Mouse (Mus musculus) midbrain, embryonic 11.5 days (tissue): ENCODE data around the gene Fubp1. TPM values are rescaled to one million over a fixed set of nuclear protein-coding genes. Genes with fewer than 3 reads are reported as not detected.
A peak's percentile ranks its signal among the peaks of the same experiment; 100 is the strongest.

ENCODE experiments used
- ATAC-seq: fragments of 200-750 bp; cut with Nextera tagmentation; 2 replicates; pipeline ENCODE4 v1.8.0; 2017; ENCODE audit warnings: moderate TSS enrichment, moderate library complexity; ENCODE audit not compliant: low FRiP score
- DNase-seq: peaks from one replicate; pipeline ENCODE4 v3.0.0; 2015; ENCODE audit warnings: low spot score; ENCODE audit errors: missing footprints
- H3K27ac ChIP-seq: fragments of 300-500 bp; sonication (generic); 2 replicates; pipeline ENCODE4 v1.5.1; 2014; ENCODE audit warnings: low read depth, low read length
- H3K27me3 ChIP-seq: fragments of 300-500 bp; sonication (generic); 2 replicates; pipeline ENCODE4 v1.6.1; 2014; ENCODE audit warnings: mild to moderate bottlenecking, low read length, moderate library complexity, mixed read lengths; ENCODE audit not compliant: control insufficient read depth, insufficient read depth
- H3K36me3 ChIP-seq: fragments of 300-500 bp; sonication (generic); 2 replicates; pipeline ENCODE4 v1.6.1; 2014; ENCODE audit warnings: mild to moderate bottlenecking, low read length, moderate library complexity, mixed read lengths; ENCODE audit not compliant: control insufficient read depth, insufficient read depth
- H3K4me1 ChIP-seq: fragments of 300-500 bp; sonication (generic); 2 replicates; pipeline ENCODE4 v1.6.1; 2014; ENCODE audit warnings: low read length; ENCODE audit not compliant: control insufficient read depth, insufficient read depth
- H3K4me2 ChIP-seq: fragments of 300-500 bp; sonication (generic); 2 replicates; pipeline ENCODE4 v1.6.1; 2014; ENCODE audit warnings: mild to moderate bottlenecking, moderate library complexity
- H3K4me3 ChIP-seq: fragments of 300-500 bp; sonication (generic); 2 replicates; pipeline ENCODE4 v1.5.1; 2014; ENCODE audit warnings: low read depth, low read length
- H3K9ac ChIP-seq: fragments of 300-500 bp; sonication (generic); 2 replicates; pipeline ENCODE4 v1.6.1; 2014; ENCODE audit warnings: low read length
- H3K9me3 ChIP-seq: fragments of 300-500 bp; sonication (generic); 2 replicates; pipeline ENCODE4 v1.6.1; 2016; ENCODE audit warnings: low read length; ENCODE audit not compliant: control insufficient read depth
- WGBS: fragments of 180-500 bp; shearing (Covaris S2); extraction: QIAGEN DNeasy Blood & Tissue Kit; methylation state at CpG from one replicate; pipeline ENCODE4 v1.1.7; 2014; 5-methylcytosine and 5-hydroxymethylcytosine counted together
- polyA plus RNA-seq: library from polyadenylated mRNA; unstranded; fragments of >200 nt; fragmentation: Nextera tagmentation; extraction: Ambion mirVana; gene quantifications from 2 replicates; pipeline ENCODE4 v1.2.1, GENCODE M21; 2014

The Fubp1 gene
- polyA plus RNA-seq, 1 experiment from 2014 or later, result 452 TPM

DNA sequence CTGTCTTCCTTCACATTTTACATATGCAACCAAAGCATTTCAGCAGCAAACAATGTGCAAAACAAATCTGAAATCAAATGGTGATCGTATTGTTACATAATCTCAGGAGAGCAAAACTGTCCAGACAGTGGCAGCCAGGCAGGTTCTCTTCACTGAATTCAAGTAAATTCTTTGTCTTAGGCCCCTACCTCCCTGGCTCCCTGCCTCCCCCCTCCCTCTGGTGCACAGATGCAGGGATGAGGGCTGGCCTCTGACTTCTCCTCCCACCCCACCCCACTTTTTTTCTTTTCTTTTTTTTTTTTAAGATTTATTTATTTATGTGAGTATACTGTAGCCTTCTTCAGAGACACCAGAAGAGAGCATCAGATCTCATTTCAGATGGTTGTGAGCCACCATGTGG lies 50.1 kb downstream of the Fubp1 start:
- no peaks in the 10 kb centered on the region for H3K9me3 ChIP-seq
- no peak overlapping the region for H3K4me2 ChIP-seq
- DNase-seq, result no peak
- H3K9ac ChIP-seq, result no peak overlapping the region
- H3K36me3 ChIP-seq, result no peaks in the 10 kb centered on the region
- 100% methylated on average over 1 of the region's 1 CpGs for WGBS
- no peak overlapping the region for H3K4me3 ChIP-seq
- no peak for ATAC-seq
- H3K4me1 ChIP-seq, result peaks cover 3% of the 10 kb centered on the region; the same call in 1 of the 2 replicates
- H3K27ac ChIP-seq, result no peak overlapping the region
- H3K27me3 ChIP-seq, result peaks cover 13% of the 10 kb centered on the region

DNA sequence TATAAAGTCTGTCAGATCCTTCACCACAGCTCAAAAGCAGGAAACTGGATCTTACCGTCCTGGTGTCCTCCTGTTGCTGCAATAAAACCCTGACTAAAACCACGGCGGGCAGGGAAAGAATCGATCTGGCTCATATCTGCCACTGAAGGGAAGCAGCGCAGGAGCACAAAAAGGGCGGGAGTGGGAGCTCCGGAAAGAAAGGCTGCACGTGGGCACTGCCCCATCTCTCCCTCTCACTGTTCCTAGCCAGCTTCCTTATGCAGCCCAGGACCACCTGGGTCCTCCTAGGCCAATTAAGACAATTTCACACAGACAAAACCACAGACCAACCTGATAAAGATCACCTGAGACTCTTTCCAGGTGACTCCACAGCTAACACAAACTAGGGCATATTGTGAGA lies 51.2 kb downstream of the Fubp1 start:
- no peak for DNase-seq
- H3K4me1 ChIP-seq, result peaks cover 8% of the 10 kb centered on the region
- no peaks in the 10 kb centered on the region for H3K36me3 ChIP-seq
- no peak overlapping the region for H3K9ac ChIP-seq
- H3K27me3 ChIP-seq, result peaks cover 15% of the 10 kb centered on the region
- no peak for ATAC-seq
- no peaks in the 10 kb centered on the region for H3K9me3 ChIP-seq
- WGBS, result 57% methylated on average over 8 of the region's 8 CpGs
- H3K27ac ChIP-seq, result no peak overlapping the region
- H3K4me3 ChIP-seq, result no peak overlapping the region
- no peak overlapping the region for H3K4me2 ChIP-seq

DNA sequence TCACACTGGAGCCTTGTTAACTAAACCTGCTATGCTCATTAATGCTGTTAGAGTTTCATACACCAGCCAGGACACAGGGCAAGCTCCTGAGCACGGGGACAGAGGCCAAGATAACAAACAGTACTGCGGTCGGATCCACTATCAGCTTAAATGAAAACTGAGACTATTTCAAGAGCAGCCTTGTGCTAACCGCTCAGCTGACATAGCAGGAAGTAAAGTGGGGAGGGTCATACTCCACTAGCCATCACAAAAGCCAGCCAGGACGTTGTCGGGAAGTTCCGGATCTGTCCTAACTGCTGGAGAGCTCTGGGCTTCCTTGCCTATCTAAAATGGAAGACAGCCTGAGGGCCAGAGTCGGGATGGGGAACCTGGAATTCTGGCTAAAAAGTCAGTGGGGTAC lies 51.7 kb downstream of the Fubp1 start:
- no peak overlapping the region for H3K4me2 ChIP-seq
- ATAC-seq, result no peak
- no peak overlapping the region for H3K9ac ChIP-seq
- peaks cover 15% of the 10 kb centered on the region for H3K27me3 ChIP-seq
- no peak for DNase-seq
- no peaks in the 10 kb centered on the region for H3K9me3 ChIP-seq
- H3K4me3 ChIP-seq, result no peak overlapping the region
- H3K4me1 ChIP-seq, result peaks cover 9% of the 10 kb centered on the region
- 25% methylated on average over 8 of the region's 8 CpGs for WGBS
- H3K27ac ChIP-seq, result no peak overlapping the region
- no peaks in the 10 kb centered on the region for H3K36me3 ChIP-seq

DNA sequence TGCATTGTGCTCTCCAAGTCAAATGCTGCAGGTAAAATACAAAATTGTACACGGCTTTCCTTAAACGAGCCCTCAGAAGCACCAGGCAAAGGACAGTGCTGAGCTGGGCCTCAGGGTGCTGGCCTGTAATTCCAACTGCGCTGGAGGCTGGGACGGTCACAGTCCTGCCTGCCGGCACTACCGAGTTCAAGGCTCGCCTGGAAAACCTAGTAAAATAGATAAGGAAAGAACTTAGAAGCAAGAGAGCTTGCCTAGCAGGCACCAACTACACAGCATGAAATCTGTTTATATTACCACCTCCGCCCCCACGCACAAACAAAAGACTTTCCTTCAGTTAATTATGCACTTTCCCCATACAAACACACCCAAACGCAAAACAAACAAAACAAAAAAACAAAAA lies 54.2 kb downstream of the Fubp1 start:
- no peaks in the 10 kb centered on the region for H3K9me3 ChIP-seq
- no peak overlapping the region for H3K4me2 ChIP-seq
- 47% methylated on average over 10 of the region's 10 CpGs for WGBS
- DNase-seq (no peak), ATAC-seq (no peak)
- H3K27ac ChIP-seq, result no peak overlapping the region
- H3K9ac ChIP-seq, result no peak overlapping the region
- H3K4me3 ChIP-seq, result no peak overlapping the region
- H3K4me1 ChIP-seq, result peaks cover 9% of the 10 kb centered on the region
- no peaks in the 10 kb centered on the region for H3K36me3 ChIP-seq
- peaks cover 17% of the 10 kb centered on the region for H3K27me3 ChIP-seq

DNA sequence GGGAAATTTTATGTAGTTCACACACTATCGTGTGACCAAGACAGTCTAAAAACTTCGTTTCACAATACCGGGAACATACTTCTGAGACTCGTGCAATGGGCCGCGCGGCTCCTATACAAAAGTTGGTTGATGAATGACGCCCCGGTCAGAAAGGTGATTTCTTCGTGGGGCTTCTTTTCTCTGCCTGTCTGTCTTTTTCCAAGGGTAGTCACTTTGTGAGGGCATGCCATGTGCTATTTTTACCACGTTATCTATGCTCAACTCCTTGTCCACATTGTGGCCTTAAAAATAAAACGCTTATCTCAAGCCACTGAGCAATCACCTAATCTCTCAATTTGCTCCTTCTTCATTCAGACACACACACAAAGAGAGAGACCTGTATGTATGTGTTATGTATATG lies 54.6 kb downstream of the Fubp1 start:
- H3K27me3 ChIP-seq, result peaks cover 17% of the 10 kb centered on the region
- ATAC-seq (no peak), DNase-seq (peak; percentile 89)
- H3K9me3 ChIP-seq, result no peaks in the 10 kb centered on the region
- H3K27ac ChIP-seq, result no peak overlapping the region
- peak overlapping the region; percentile 55 for H3K4me3 ChIP-seq
- no peaks in the 10 kb centered on the region for H3K36me3 ChIP-seq
- H3K9ac ChIP-seq, result no peak overlapping the region
- 35% methylated on average over 12 of the region's 12 CpGs for WGBS
- H3K4me2 ChIP-seq, result peak overlapping the region; percentile 97
- peaks cover 9% of the 10 kb centered on the region for H3K4me1 ChIP-seq

DNA sequence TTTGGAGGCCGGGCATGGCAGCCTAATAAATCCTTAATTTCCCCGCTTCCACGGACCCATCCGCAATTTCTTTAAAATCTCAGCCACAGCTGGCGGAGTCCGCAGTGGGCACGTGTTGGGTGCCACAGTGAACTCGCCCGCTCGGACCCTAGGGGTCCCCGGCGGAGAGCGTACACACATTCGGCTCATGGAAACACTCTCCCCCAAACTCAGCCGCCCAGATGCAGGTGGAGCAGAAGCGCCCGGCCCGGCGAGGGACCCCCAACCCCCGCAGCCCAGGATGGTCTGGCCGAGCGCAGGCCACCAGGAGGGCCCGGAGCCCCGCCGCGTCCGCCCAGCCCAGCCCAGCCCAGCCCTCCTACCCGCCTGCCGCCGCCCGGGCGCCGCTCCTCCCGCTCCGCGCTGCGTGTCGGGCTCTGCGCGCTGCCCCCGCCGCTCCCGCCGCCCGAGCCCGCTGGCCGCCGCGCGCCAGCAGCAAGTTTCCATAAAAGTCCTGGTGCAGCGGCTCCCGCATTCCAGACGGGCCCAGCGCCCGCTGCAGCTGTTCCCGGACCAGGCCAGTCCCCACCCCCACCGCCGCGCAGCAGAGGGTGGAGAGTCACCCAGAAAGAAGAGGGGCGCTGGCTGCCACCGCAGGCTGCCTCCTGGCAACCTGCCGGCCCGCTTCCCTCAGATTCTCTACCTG lies 55.3 kb downstream of the Fubp1 start:
- peak overlapping the region; percentile 97 for H3K4me2 ChIP-seq
- H3K9ac ChIP-seq, result peak overlapping the region; percentile 76
- no peaks in the 10 kb centered on the region for H3K36me3 ChIP-seq
- ATAC-seq (peak; percentile 86), DNase-seq (peak; percentile 96)
- H3K27me3 ChIP-seq, result peaks cover 17% of the 10 kb centered on the region
- no peak overlapping the region for H3K27ac ChIP-seq
- peaks cover 9% of the 10 kb centered on the region for H3K4me1 ChIP-seq
- 1% methylated on average over 57 of the region's 63 CpGs for WGBS
- peak overlapping the region; percentile 55 for H3K4me3 ChIP-seq
- no peaks in the 10 kb centered on the region for H3K9me3 ChIP-seq

DNA sequence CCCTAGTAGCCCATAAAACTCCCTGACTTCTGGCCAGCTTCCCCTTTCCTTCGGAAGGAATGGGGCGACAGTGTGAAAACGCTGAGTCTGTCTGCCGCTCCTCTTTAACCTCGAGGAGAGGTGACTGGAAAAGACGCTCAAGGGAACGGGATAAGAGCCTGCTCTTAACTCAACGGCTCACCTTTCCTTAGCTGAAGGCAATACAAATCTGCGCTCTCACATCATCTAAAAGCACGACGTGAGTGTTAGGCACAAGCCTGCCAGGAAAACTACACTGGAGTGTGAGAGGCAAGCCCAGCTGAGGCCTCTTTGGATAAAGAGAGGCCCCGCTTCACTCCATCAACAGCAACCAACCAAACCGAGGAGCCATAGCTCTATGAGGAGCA lies 55.8 kb downstream of the Fubp1 start, which contains the start of gene Nexn:
TSS of gene Nexn (minus strand) at position 315 of the 386 bp plus-strand sequence.
- Histone ChIP-seq H3K36me3 (no peaks in the 10 kb centered on the region), H3K9ac (peak within 1 kb of the TSS; percentile 76), H3K4me3 (peak within 1 kb of the TSS; percentile 55), H3K27ac (no peak within 1 kb of the TSS), H3K27me3 (peaks cover 17% of the 10 kb centered on the region), H3K4me1 (peaks cover 9% of the 10 kb centered on the region), H3K9me3 (no peaks in the 10 kb centered on the region), H3K4me2 (peak within 1 kb of the TSS; percentile 97)
- WGBS, result 3% methylated on average over 13 of the region's 13 CpGs
- ATAC-seq (peak; percentile 30), DNase-seq (no peak)

DNA sequence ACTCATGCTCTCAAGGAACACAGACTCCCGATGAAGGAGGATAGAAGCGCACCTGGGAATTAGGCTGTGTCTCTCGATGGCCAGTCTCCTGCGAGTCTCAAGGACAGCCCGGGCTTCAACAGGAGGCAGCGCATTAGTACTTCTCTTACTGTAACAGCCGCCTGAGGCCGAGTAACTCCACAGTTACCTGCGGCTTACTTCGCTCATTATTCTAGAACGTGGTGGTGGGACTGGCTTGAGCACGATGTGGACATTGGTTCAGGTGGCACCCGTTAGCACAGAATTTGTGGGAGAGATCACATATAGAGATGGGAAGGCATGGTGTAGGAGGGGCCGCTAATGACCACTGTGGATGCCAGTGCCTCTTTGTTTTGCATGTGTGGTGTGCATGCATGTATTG lies 57.9 kb downstream of the Fubp1 start:
- Histone ChIP-seq H3K27ac (no peak overlapping the region), H3K4me3 (no peak overlapping the region), H3K9ac (no peak overlapping the region), H3K27me3 (peaks cover 17% of the 10 kb centered on the region), H3K4me1 (peaks cover 9% of the 10 kb centered on the region), H3K4me2 (no peak overlapping the region), H3K9me3 (no peaks in the 10 kb centered on the region), H3K36me3 (no peaks in the 10 kb centered on the region)
- whole genome bisulfite sequencing, result 93% methylated on average over 14 of the region's 14 CpGs
- no peak for DNase-seq
- ATAC-seq, result no peak

DNA sequence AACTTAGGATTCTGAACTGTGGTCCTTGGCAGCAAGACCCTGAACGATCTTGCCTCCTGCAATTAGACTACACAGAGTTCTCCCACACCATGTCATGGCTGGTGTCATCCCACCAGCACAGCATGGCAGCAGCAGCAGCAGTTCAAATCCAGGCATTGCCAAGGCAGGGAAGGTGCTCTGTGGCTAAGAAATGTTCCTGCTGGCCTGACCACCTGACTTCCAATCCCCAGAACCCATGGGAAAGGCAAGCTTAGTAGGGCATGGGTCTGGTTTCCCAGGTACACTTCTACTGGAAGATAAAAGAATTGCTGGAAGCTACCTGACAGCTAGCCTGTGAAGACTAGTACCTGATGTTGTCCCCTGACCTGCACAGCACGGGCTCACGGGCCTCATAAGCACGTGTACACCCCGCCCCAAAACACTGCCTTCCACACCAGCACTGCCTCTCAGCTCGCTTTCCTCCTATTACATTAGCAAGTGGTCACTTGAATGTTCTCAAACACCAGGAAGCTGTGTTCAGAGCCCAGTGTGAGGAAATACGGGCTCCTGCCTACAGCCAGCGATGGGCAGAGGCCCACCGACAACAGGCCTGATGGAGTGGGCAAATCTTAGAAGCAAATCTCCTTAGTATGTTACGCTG lies 61.0 kb downstream of the Fubp1 start:
- no peak overlapping the region for H3K4me3 ChIP-seq
- ATAC-seq (no peak), DNase-seq (no peak)
- H3K4me2 ChIP-seq, result no peak overlapping the region
- no peak overlapping the region for H3K27ac ChIP-seq
- no peaks in the 10 kb centered on the region for H3K9me3 ChIP-seq
- peaks cover 2% of the 10 kb centered on the region; the same call in 1 of the 2 replicates for H3K27me3 ChIP-seq
- H3K4me1 ChIP-seq, result peaks cover 4% of the 10 kb centered on the region; the same call in 1 of the 2 replicates
- WGBS, result 91% methylated on average over 10 of the region's 10 CpGs
- no peaks in the 10 kb centered on the region; the same call in 1 of the 2 replicates for H3K36me3 ChIP-seq
- no peak overlapping the region for H3K9ac ChIP-seq
